Mouse (Mus musculus) spleen, postnatal 10 days (tissue): ENCODE measurements at regions not wholly inside any gene's neighbourhood (a gene's known extent, or its start where the extent isn't known, plus 50 kb on each side); places are given as distances from the start of the nearest gene placed in this dataset.

Experiments
- DNase-seq, 2 experiments: peaks; one replicate each; pipeline ENCODE4 v3.0.0; 2021 to 2022; ENCODE audit warnings: low spot score in 2 of 2

DNA sequence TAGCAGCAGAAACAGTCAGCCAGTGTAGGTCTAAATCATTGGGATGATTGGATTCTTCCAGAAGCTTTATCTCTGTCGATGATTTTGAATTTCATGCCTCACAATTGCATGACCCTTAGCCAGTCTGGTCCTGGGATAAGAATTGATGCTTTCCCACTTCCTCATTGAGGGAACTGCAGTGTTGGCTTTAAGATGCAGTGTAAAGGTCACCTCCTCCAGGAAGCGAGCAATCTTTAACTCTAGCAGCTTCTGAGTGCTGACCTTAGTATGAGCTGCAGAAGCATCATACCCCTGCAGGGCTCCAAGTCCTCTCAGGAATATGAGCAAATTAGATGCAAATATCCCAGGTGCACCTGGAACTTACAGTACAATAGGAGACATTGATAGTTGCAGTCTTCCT lies 1132.2 kb upstream of the A1bg start:
- DNase-seq = no peak

DNA sequence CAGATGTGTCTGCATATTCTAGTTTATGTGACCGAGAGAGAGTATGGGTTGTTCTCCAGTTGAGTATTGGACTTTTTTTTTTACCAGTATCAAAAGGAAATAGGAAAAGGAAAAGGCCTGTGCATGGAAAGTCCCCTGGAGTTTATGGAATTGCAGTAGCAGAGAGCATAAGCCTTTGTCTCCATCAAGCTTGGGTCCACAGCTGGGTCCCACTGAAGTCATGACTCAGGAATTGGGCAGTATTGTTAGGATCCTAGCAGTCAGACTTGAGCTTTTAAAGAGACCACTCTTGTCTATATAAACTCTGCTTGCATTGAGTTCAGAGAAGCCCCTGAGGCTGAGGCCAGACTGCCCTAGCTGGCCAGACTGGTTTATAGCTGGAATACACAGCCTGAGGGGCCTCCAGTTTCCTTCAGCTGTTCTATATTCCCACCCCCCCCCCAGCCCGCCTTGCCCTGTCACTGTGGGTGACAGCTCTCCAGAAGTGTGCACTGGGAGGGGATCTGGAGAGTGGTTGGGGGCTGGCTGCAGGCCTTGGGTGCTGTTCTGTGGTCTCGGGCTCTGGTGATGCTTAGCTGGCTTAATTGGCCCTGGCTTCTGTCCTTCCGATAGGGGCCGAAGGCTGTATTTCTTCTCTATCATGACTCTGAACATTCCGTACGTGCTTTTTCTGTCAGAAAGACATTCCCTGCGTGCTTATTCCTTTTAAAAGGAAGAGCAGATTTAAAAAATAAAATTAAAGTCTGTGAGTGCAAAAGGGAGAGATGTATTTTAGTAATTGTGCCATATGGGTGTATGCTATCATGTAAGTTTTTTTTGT lies 1130.8 kb upstream of the A1bg start:
- no peak for DNase-seq

DNA sequence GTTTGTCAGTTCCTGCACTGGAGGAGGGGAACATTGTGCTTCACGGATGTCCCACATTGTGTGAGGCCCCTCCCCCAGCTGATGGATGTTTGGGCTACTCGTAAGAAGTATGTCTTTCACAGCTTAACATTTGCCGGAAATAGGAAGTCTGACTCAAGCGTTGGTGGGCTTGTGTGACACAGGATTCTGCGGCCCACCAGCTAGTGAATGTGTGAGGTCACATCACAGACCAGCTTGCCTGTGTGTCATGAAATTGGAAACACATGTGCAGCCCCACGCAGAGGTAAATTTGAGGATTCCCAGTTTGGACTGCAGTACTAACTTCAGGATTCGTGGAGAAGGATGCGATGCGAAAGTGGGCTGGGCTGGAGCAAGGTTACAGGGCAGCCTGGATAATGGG lies 1126.6 kb upstream of the A1bg start:
- DNase-seq = no peak

DNA sequence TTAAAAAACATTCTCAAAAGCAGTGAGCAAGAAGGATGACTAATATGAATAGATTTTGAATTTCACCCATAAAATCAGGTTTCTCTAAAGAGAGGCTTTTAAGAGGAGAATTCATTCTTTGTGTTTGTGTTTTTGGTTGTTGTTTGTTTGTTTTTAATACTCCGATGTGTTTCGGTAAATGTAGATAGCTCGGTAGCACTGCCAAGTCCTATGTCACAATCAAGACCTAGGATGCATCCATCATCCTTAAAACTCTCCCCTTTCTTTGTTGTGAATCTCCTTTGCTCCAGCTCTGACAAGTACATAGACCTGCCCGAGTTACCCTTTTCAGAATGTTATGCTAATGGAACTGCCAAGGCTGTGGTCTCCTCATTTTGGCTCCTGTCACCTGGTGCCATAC lies 1126.2 kb upstream of the A1bg start:
- DNase-seq = no peak

DNA sequence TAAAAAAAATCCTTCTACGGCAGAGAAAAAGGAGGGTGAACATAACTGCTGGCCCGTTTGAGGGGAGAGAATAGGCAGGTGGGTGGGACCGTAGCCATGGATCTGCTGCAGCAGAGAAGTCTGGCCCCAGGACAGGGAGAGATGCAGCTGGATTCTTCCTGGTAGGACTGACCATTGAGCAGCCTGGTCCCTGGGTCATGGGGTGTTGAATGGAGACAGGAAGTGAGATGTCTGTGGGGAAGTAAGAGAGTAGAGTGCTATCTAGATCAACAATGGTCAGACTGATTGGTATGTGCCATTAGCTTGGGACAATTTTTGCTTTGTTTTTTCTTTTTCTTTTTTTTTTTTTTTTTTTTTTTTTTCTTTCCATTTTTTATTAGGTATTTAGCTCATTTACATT lies 1123.5 kb upstream of the A1bg start:
- no peak for DNase-seq

DNA sequence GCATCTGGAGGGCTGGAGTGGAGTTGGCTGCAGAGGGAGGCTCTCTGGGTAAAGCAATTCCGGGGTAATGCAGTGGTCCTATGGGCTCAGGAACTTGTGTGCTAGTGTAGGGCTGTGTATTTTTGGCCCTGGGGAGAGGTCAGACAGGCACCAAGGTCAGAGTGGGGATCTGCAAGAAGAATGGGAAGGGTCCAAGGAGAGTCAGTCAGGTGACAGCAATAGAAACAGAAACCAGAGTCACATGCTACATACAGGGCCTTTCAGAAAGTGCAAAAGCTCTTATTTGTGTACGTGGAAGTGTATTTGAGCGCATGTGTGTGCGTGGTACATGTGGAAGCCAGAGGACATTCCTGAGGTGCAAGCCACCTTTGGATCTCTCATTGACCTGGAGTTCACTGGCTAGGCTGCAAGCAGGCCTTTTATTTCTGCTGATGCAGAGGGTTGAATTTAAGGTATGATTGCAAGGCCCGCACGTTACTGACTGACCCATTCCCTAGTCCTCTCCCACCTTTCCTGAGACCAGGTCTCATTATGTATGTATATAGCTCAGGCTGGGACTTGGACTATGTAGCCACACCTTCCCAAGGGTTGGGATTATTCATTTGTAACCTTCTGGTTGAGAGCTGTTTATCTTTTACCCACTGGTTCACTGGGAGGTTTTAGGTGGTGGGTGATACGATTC lies 1122.0 kb upstream of the A1bg start:
- no peak for DNase-seq

DNA sequence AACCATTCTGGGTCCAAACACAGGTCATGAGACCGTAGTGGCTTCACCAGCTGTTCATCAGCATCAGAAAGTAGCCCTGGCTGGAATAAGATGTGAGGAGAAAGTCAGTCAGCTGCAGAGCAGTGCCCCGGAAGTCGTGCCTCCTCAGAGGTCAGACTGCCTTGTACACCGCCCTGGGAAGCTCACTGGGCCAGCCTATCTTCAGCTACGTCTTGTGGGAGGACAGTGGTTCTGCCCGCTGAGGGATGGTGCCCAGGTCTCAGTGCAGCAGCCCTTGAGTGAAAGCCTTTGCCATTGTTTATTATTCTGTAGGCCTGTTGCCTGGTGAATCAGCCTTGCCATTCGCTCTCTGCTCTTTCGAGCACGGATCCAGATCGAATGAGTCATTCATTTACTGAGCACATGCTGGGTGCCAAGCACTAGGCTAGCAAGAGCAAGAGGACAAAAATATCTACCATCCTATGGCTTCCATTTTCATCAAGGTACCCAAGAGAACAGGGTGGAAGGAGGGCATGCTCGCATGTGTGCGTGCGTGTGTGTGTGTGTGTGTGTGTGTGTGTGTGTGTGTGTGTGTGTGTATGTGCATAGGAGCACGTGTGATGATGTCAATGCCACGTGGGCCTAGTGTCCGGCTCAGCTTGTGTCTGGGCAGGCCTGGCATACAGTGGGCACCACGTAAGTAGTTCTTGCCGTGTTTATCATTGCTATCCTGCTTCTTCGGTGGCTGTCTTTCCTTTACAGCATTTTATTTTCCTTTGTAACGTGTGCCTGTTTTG lies 1121.0 kb upstream of the A1bg start:
- no peak for DNase-seq

DNA sequence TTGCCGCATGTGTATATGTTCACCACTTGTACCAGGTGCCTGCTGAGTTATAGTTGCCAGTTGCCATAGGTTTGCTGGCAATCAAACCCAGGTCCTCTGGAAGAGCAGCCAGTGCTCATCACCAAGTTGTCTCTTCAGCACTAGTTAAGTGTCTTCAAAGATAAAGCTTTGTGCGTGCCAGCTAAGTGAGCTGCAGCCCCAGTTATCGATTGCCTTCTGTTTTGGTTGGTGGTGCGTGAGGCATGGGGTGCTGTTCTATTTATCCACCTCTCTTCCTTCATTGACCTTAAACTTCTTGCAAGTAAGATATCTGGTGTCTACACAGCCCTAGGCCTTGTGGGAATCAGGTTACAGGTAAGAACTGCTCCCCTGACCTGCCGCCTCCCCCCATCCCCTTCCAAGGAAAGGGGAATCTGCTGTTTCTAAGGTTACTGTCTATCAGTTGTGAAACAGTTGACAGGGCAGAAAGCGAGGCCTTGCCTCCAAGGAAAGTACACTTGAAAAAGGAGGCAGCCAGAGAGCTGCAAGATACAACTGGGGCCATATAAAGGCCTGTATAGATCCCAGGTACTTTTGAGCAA lies 1120.2 kb upstream of the A1bg start:
- DNase-seq = no peak
